Mouse (Mus musculus): Measurements from ENCODE around the gene 2010003K11Rik.
"Not testable (repeated sequence)": the region's sequence is repeated elsewhere in the genome, so short reads cannot be mapped to it uniquely, and the experiment has no call there.

The 2010003K11Rik gene

GRCm38 (mm10) chr19:4468363-4468762 is 30.0 kb downstream of the 2010003K11Rik start:
- in situ Hi-C loops (cut with MboI; ENCODE audit: unreplicated experiment in 2 of 2): no loop called here

- in situ Hi-C loops (cut with MboI; ENCODE audit: unreplicated experiment in 2 of 2): no loop called here
Measured at GRCm38 (mm10) chr19:4464666-4465065, 33.7 kb downstream of the 2010003K11Rik start.

GRCm38 (mm10) chr19:4461981-4462380 is 36.4 kb downstream of the 2010003K11Rik start:
- in situ Hi-C loops (cut with MboI; ENCODE audit: unreplicated experiment in 2 of 2): no loop called here

GRCm38 (mm10) chr19:4456227-4456626 is 42.2 kb downstream of the 2010003K11Rik start:
- in situ Hi-C loops (cut with MboI; ENCODE audit: unreplicated experiment in 2 of 2): no loop called here

GRCm38 (mm10) chr19:4455071-4455800 is 43.1 kb downstream of the 2010003K11Rik start:
- in situ Hi-C loops (cut with MboI; ENCODE audit: unreplicated experiment in 2 of 2): no loop called here

GRCm38 (mm10) chr19:4454040-4454439 is 44.3 kb downstream of the 2010003K11Rik start:
- in situ Hi-C loops (cut with MboI; ENCODE audit: unreplicated experiment in 2 of 2): not testable (repeated sequence)

GRCm38 (mm10) chr19:4452525-4452924 is 45.9 kb downstream of the 2010003K11Rik start:
- in situ Hi-C loops (cut with MboI; ENCODE audit: unreplicated experiment in 2 of 2): no loop called here

GRCm38 (mm10) chr19:4451965-4452364 is 46.4 kb downstream of the 2010003K11Rik start:
- in situ Hi-C loops (cut with MboI; ENCODE audit: unreplicated experiment in 2 of 2): no loop called here

- in situ Hi-C loops (cut with MboI; ENCODE audit: unreplicated experiment in 2 of 2): no loop called here
Measured at GRCm38 (mm10) chr19:4451098-4451497, 47.3 kb downstream of the 2010003K11Rik start.

- in situ Hi-C loops (cut with MboI; ENCODE audit: unreplicated experiment in 2 of 2): no loop called here
Measured at GRCm38 (mm10) chr19:4450666-4451065, 47.7 kb downstream of the 2010003K11Rik start.

- in situ Hi-C loops (cut with MboI; ENCODE audit: unreplicated experiment in 2 of 2): loop anchor here in 1 of 2 experiments (25.0 kb wide), 1 partner anchor 362 kb away; the partner anchor contains the start of genes Cabp2, Cdk2ap2 and Pitpnm1
Measured at GRCm38 (mm10) chr19:4449230-4449629, 49.2 kb downstream of the 2010003K11Rik start.

- in situ Hi-C loops (cut with MboI; ENCODE audit: unreplicated experiment in 2 of 2): loop anchor here in 1 of 2 experiments (25.0 kb wide), 1 partner anchor 360 kb away; the partner anchor contains the start of genes Cabp2, Cdk2ap2 and Pitpnm1
Measured at GRCm38 (mm10) chr19:4447445-4447844, 50.9 kb downstream of the 2010003K11Rik start.
